Mouse (Mus musculus) embryo, embryonic 9.5 days (tissue): Measurements from ENCODE around the gene 1700001J03Rik.
"Not testable (repeated sequence)": the region's sequence is repeated elsewhere in the genome, so short reads cannot be mapped to it uniquely, and the experiment has no call there.

Experiments
- DNase-seq: peaks from one replicate; pipeline ENCODE4 v3.0.0-alpha.2; 2017; ENCODE audit errors: extremely low spot score

The 1700001J03Rik gene

GRCm38 (mm10) chr5:146185204-146185603, at the start of gene 1700001J03Rik:
Gene 1700001J03Rik (minus strand): TSS chr5:146185304.
- not testable (repeated sequence) for DNase-seq

GRCm38 (mm10) chr5:146234336-146234735, 49.2 kb upstream of the 1700001J03Rik start:
- no peak for DNase-seq

- no peak for DNase-seq
These were observed 47.7 kb upstream of the 1700001J03Rik start for GRCm38 (mm10) chr5:146232816-146233215.

- no peak for DNase-seq
These were observed 47.1 kb upstream of the 1700001J03Rik start for GRCm38 (mm10) chr5:146232056-146232675.

GRCm38 (mm10) chr5:146231655-146231996, 46.5 kb upstream of the 1700001J03Rik start:
- DNase-seq, result peak; percentile 47

GRCm38 (mm10) chr5:146230864-146231654, 46.0 kb upstream of the 1700001J03Rik start, which contains the start of gene Cdk8:
Gene Cdk8 (plus strand): TSS chr5:146231230.
- DNase-seq, result peak; percentile 93

- no peak for DNase-seq
These were observed 45.0 kb upstream of the 1700001J03Rik start for GRCm38 (mm10) chr5:146229869-146230650.

- DNase-seq, result no peak
These were observed 42.4 kb upstream of the 1700001J03Rik start for GRCm38 (mm10) chr5:146227496-146227895.

GRCm38 (mm10) chr5:146223786-146224185, 38.7 kb upstream of the 1700001J03Rik start:
- no peak for DNase-seq

GRCm38 (mm10) chr5:146221722-146222121, 36.6 kb upstream of the 1700001J03Rik start:
- no peak for DNase-seq

GRCm38 (mm10) chr5:146220879-146221714, 36.0 kb upstream of the 1700001J03Rik start, which contains the start of gene Rnf6:
Gene Rnf6 (minus strand): TSS chr5:146221555.
- peak; percentile 95 for DNase-seq

GRCm38 (mm10) chr5:146220501-146220878, 35.4 kb upstream of the 1700001J03Rik start:
- no peak for DNase-seq

GRCm38 (mm10) chr5:146205537-146205936, 20.4 kb upstream of the 1700001J03Rik start:
- DNase-seq, result no peak

GRCm38 (mm10) chr5:146203921-146204320, 18.8 kb upstream of the 1700001J03Rik start:
- no peak for DNase-seq

GRCm38 (mm10) chr5:146200580-146200979, 15.5 kb upstream of the 1700001J03Rik start:
- DNase-seq, result no peak

GRCm38 (mm10) chr5:146199540-146199939, 14.4 kb upstream of the 1700001J03Rik start:
- no peak for DNase-seq

GRCm38 (mm10) chr5:146199073-146199472, 14.0 kb upstream of the 1700001J03Rik start:
- no peak for DNase-seq

- DNase-seq, result no peak
These were observed 8.3 kb upstream of the 1700001J03Rik start for GRCm38 (mm10) chr5:146193360-146193759.

- DNase-seq, result no peak
These were observed 5.6 kb upstream of the 1700001J03Rik start for GRCm38 (mm10) chr5:146190501-146191269.

- no peak for DNase-seq
These were observed 5.0 kb upstream of the 1700001J03Rik start for GRCm38 (mm10) chr5:146190093-146190492.

GRCm38 (mm10) chr5:146188712-146189111, 3.6 kb upstream of the 1700001J03Rik start:
- no peak for DNase-seq
